Mouse (Mus musculus) olfactory bulb, adult 2 months (tissue): ENCODE data around the gene Dnah2.

ENCODE experiments used
- CTCF ChIP-seq: fragments of 200-500 bp; IDR thresholded peaks from 2 replicates; pipeline ENCODE4 v1.5.1; 2012; ENCODE audit warnings: low read depth, mild to moderate bottlenecking, low read length, moderate library complexity; ENCODE audit not compliant: insufficient read depth
- POLR2A ChIP-seq: fragments of 200-500 bp; IDR thresholded peaks from 2 replicates; pipeline ENCODE4 v1.6.1; 2012; ENCODE audit warnings: mild to moderate bottlenecking, low read depth, low read length, moderate library complexity; ENCODE audit not compliant: insufficient read depth

- TF ChIP-seq CTCF = no peak
- no peak for TF ChIP-seq POLR2A
These were observed 120.2 kb downstream of the Dnah2 start for GRCm38 (mm10) chr11:69428751-69429150.
